Mouse (Mus musculus): ENCODE measurements around the gene Gusb.

Gene Gusb

DNA sequence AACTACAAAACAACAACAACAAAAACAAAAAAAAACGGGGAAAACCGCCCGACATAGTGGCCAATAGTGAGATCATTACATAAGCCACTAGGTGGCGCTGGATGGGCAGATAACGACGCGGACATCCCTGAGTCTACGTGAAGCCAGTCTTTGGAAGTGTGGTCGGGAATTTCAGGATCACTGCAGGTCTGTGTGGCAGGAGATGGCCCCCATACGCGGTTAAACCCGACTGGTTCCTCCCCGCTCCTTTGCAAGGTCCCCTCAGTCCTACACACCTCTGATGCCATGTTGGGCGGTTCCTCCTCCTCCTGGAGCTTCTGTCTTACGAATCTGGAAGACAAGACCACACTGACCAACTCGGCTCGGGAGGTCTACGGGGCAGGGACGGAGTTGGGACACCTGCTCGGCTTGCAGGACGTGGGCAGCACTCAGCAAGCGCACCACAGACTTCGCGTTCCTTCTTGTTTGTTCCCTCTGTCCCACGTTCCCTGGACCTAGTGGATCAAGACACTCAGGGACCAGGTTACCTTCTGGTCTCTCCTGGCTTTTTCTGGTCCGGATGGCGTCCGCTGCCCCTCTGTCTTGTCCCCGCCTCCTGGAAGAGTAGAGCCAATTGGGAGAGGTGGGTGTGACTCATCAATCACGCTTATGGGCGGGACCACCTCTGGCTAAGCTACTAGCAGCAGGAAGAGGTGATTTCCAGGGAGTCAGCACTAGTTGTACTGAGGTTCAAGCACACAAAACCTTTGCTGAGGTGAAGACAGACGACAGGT lies 21.1 kb upstream of the Gusb start:
- peak; percentile 95 for DNase-seq (ENCODE audit: low spot score)

GRCm38 (mm10) chr5:130023067-130023766 lies 20.4 kb upstream of the Gusb start:
- no peak for DNase-seq (ENCODE audit: low spot score)

DNA sequence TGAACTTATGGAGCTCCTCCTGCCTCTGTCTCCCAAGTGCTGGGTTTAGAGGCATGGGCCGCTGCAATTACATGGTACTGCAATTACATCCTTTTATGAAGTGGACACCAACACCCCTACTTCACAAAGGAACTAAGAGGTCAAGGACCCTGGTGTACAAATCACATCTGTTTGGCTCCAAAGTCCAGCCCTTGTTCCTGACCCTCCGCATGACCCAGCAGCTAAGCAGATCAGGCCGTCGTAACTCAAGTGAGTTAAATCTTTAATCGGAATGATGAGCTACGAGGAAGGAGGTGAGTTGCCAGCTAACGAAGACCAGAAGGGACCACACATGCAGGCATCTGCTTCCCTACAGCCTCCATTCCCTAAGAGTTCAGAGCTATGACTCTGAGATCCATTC lies 19.5 kb upstream of the Gusb start:
- no peak for DNase-seq (ENCODE audit: low spot score)

GRCm38 (mm10) chr5:130021361-130021966 lies 18.6 kb upstream of the Gusb start:
- DNase-seq (ENCODE audit: low spot score) = no peak

- DNase-seq (ENCODE audit: low spot score) = no peak
Measured at GRCm38 (mm10) chr5:130019461-130019860, 16.6 kb upstream of the Gusb start.

DNA sequence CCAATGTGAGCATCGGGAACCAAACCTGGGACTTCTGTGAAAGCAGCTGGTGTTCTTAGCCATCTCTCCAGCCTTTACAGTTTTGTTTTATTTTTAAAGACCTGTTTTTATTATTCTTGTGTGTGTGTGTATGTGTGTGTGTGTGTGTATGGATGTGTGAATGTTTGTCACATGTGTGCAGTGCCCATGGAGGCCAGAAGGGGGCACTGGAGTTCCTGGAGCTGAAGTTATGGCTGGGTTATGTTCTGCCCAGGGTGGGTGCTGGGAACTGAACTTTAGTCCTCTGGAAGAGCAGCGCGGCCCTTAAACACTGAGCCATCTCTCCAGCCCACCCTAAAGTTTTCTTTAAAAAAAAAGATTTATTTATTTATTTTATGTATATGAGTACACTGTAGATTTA lies 12.3 kb upstream of the Gusb start:
- no peak for DNase-seq (ENCODE audit: low spot score)

DNA sequence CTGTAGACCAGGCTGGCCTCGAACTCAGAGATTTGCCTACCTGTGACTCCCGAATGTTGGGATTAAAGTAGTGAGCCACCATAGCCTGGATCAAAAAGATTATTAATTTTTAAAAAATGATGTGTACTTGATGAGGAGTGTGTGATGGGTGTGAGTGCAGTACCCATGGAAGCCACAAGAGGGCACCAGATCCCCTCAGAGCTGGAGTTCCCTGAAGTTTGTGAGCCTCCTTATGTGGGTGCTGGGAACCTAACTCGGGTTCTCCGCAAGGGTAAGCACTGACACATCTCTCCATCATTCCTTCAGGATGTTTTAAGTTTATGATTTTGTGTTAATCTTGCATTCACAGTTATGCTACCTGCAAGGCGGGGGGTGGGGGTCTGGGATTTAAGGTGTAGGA lies 8.1 kb upstream of the Gusb start:
- DNase-seq (ENCODE audit: low spot score) = no peak

- no peak for DNase-seq (ENCODE audit: low spot score)
Measured at GRCm38 (mm10) chr5:130009784-130010183, 6.9 kb upstream of the Gusb start.

- DNase-seq (ENCODE audit: low spot score) = no peak
Measured at GRCm38 (mm10) chr5:130008034-130008590, 5.3 kb upstream of the Gusb start.

DNA sequence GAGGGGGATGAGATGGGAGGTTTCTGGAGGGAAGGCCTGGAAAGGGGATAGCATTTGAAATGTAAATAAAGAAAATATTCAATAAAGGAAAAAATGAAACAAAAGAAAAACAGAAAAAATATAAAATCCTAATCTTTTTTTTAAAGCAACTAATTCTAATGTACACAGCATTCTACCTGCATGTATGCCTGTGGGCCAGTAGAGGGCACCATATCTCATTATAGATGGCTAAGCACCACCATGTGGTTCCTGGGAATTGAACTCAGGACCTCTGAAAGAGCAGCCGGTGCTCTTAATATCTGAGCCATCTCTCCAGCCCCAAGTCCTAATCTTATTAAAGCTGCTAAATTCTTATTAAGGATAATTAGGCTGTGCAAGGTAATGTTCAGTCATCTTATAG lies 4.5 kb upstream of the Gusb start:
- no peak for DNase-seq (ENCODE audit: low spot score)

DNA sequence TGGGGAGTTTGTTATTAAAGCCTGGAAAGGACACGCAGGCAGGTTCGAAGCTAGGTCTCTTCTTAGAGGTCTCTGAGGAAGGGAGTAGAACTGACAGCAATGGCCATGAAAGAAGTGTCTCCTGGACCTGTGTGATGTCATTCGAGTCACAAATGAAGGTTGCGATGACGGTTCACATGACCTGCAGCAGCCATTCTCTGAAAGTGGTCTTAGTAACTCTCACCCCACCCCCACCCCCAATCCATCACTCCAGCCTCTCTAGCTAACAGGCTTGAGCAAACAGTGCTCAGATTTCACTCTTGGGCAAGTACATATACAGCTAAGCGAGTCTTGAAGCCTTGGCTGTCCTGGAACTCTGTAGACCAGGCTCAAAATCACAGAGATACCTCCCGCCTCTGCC lies 380 bp upstream of the Gusb start:
- peak; percentile 63 for DNase-seq (ENCODE audit: low spot score)

GRCm38 (mm10) chr5:130001356-130001987 lies 1.4 kb downstream of the Gusb start:
- no peak for DNase-seq (ENCODE audit: low spot score)

GRCm38 (mm10) chr5:130000735-130001134 lies 2.1 kb downstream of the Gusb start:
- no peak for DNase-seq (ENCODE audit: low spot score)

DNA sequence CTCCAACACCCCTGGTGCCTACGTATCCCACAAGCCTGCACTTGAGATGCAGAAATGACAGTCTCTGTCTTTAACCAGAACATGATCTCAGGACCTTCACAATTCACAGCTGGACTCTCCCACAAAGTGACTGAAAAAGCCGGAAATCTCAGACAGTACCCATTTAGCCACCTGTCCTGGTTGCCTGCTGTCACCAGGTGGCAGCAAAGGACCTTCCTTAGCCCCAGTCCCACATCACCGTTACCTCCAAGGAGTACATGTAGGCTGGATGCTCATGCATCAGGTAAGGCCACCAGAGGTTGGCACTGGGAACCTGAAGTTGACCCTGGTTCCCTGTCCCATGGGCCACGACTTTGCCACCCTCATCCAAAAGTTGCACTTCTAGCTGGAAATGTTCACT lies 3.8 kb downstream of the Gusb start:
- DNase-seq (ENCODE audit: low spot score) = peak; percentile 78

DNA sequence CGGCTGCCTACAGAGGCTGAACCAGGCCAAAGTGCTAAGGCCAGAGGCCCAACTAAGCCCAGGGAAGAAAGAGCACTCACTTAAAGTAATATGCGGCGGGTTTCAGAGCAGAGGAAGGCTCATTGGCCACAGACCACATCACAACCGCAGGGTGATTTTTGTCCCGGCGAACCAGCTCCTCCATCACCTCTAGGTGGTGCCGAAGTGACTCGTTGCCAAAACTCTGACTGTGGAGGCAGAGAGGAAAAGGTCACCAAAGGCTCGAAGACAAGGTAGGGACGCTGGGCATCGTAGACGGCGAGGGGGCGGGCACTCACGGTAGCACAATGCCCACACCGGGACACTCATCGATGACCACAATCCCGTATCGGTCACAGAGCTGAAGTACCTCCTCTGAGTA lies 5.1 kb downstream of the Gusb start:
- no peak for DNase-seq (ENCODE audit: low spot score)

GRCm38 (mm10) chr5:129994989-129995388 lies 7.9 kb downstream of the Gusb start:
- no peak for DNase-seq (ENCODE audit: low spot score)

GRCm38 (mm10) chr5:129993374-129993773 lies 9.5 kb downstream of the Gusb start:
- no peak for DNase-seq (ENCODE audit: low spot score)

DNA sequence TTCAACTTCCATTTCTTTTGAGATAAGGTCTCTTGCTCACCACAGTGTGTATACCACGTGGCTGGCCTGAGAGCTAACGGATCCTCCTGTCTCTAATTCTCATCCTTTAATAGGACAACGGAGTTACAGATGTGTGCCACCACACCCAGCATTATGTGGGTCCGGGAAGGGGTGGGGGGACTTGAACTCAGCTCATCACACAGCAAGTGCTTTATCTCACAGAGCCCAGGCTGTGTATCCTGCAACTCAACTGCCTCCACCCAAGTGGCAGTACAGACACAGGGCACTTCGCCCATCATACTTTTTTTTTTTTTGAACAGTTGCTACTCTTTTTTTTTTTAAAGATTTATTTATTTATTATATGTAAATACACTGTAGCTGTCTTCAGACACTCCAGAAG lies 11.0 kb downstream of the Gusb start:
- no peak for DNase-seq (ENCODE audit: low spot score)

DNA sequence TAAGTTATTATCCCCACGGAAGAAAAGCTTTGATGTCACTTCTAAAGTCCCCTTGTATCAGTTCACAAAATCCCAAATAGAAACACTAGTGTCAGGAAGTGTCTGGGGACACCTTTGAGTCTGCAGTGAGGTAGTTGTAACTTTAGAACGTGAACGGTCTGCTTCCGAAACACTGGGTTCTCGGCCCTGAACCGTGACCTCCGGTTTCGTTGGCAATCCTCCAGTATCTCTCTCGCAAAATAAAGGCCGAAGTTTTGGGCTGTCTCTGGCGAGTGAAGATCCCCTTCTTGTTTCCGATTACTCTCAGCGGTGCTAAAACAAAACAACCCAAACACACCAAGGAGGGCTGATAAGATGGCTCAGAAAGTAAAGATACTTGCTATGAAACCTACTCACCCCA lies 13.5 kb downstream of the Gusb start:
- DNase-seq (ENCODE audit: low spot score) = no peak

DNA sequence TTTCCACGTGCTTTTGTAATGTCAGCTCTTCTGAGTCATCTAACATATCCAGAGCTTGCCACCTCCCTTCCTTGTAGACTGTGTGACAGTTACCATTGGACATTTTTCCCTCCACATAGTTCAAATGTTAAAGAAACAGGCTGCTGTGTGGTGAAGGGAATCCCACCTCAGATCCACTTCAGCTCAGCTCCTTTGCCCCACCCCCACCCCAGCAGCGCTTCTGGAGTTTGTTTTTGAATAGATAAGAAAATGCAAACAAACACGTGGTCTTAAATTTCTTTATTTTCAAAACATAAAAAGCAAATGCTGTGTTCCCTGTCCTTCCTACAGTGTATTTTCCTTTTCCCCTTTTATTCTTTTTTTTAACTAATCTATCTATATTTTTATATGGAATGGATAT lies 22.6 kb downstream of the Gusb start:
- DNase-seq (ENCODE audit: low spot score) = no peak

GRCm38 (mm10) chr5:129978608-129979007 lies 24.2 kb downstream of the Gusb start:
- DNase-seq (ENCODE audit: low spot score) = no peak

GRCm38 (mm10) chr5:129977768-129978167 lies 25.1 kb downstream of the Gusb start:
- no peak for DNase-seq (ENCODE audit: low spot score)

Data from embryo, embryonic 10.5 days (tissue).